Mouse (Mus musculus) testis, adult 2 months (tissue): ENCODE measurements around the gene Cdk20.
"Not testable (repeated sequence)": the region's sequence is repeated elsewhere in the genome, so short reads cannot be mapped to it uniquely, and the experiment has no call there.

ENCODE experiments used
- CTCF ChIP-seq: fragments of 200-500 bp; IDR thresholded peaks from 2 replicates; pipeline ENCODE4 v1.5.1; 2012; ENCODE audit warnings: low read depth, mild to moderate bottlenecking, inconsistent platforms, low read length, moderate library complexity; ENCODE audit not compliant: control insufficient read depth, insufficient read depth, insufficient replicate concordance
- POLR2A ChIP-seq: fragments of 200-500 bp; IDR thresholded peaks from 2 replicates; pipeline ENCODE4 v1.6.1; 2012; ENCODE audit warnings: low read depth, mild to moderate bottlenecking, inconsistent platforms, low read length, moderate library complexity; ENCODE audit not compliant: control insufficient read depth

DNA sequence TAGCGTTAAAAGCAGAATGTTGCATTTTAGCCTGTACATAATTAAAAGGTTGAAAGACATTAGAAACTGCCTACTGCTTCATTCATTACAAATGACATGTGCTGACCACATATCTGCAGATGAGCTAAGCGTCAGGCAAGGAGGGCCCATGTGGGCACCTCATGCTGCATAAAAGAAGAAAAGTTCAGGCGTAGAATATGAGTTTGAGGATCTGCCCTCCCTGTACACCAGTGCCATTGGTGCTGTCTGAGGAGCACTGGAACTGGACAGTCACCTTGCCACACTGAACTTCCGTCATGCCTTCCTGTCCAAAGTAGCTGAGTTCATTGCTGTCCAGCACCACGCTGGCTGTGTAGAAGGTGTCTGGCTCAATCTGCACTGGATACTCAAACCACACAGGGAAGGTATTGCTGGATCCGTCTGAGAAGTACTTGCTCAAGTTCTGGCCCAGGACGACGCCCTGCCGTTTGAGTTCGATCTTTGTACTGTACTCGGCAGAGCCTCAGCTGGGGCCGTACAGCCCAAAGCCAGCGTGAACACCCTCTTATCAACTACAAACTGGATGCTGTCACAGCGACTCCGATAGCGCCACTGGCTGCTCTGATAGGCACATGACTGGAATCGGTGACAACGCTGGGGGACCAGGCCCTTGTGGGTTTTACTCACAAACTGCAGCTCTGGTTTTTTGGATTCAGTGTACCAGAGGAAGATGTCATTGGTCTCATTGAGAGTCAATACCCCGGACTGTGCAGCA lies 25.3 kb downstream of the Cdk20 start:
- TF ChIP-seq CTCF, POLR2A: not testable (repeated sequence)
